ENCODE assay signal across 23 mouse cellular contexts in the genomic region with DNA sequence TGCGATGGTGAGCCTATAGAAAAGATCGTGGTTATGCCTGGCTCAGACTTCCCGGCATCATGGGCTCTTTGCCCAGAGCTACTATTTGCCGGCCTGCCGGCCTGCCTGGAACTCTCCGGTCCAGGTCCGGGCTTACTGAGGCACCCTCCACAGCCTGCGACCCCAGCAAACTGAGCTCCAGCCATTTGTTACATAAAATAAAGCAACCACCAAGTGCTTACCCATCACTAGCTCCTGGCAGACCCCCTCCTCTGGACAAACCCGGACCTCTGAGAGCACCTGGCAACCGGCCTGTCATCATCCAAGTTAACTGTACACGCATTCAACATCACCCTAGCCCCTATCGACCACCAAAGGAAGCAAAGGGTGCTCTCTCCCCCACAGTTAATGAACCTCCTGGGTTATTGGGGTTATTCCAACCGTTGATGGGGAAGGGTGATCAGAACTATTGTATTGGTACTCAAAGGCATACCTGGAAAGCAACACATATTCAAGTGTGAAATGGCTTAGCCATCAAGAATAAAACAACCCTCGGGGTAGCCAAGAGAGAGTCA. TPM values are rescaled to one million over a fixed set of nuclear protein-coding genes. Genes with fewer than 3 reads are reported as not detected.
DNase-seq lines count a peak whose midpoint lies in the region; ATAC-seq and TF ChIP-seq lines count a peak whose summit lies in the region.
"Had no signal": no experiment of that assay in that cellular context is flagged by ENCODE, and none has a peak within 500 bp of the region (broad histone marks: within the 10 kb centered on the region; RNA-seq: fewer than 3 reads in every experiment).

No protein-coding gene starts in this region.

- no peaks in the 10 kb centered on the region for H3K36me3 ChIP-seq in forebrain, embryonic 10.5 days (replicated peaks)
- no peaks in the 10 kb centered on the region for H3K36me3 ChIP-seq in forebrain, postnatal 0 days (ENCODE audit: insufficient read depth)
- H3K36me3 ChIP-seq in neural tube, embryonic 13.5 days = no peaks in the 10 kb centered on the region
- H3K36me3 ChIP-seq in neural tube, embryonic 15.5 days = no peaks in the 10 kb centered on the region
- H3K36me3 ChIP-seq in midbrain, embryonic 10.5 days = no peaks in the 10 kb centered on the region
- H3K36me3 ChIP-seq in stomach, postnatal 0 days (ENCODE audit: control insufficient read depth, insufficient read depth, low read length) = no peaks in the 10 kb centered on the region
- H3K36me3 ChIP-seq: embryonic facial prominence, embryonic 13.5 days; forebrain, embryonic 15.5 days; limb, embryonic 13.5 days had no signal

- WGBS in forebrain, embryonic 10.5 days = 3% methylated on average over 14 of the region's 14 CpGs
- 2% methylated on average over 14 of the region's 14 CpGs for WGBS in forebrain, postnatal 0 days
- WGBS in neural tube, embryonic 13.5 days = 1% methylated on average over 14 of the region's 14 CpGs
- 2% methylated on average over 14 of the region's 14 CpGs for WGBS in neural tube, embryonic 15.5 days
- 1% methylated on average over 14 of the region's 14 CpGs for WGBS in midbrain, embryonic 10.5 days
- 14% methylated on average over 14 of the region's 14 CpGs for WGBS in stomach, postnatal 0 days

- H3K4me2 ChIP-seq in forebrain, postnatal 0 days (ENCODE audit: low read depth) = no peak overlapping the region
- H3K4me2 ChIP-seq in neural tube, embryonic 13.5 days = no peak overlapping the region
- no peak overlapping the region for H3K4me2 ChIP-seq in neural tube, embryonic 15.5 days
- no peak overlapping the region for H3K4me2 ChIP-seq in stomach, postnatal 0 days (replicated peaks; ENCODE audit: low read depth)
- H3K4me2 ChIP-seq: forebrain, embryonic 15.5 days; limb, embryonic 13.5 days had no signal

- peak; percentile 42 for DNase-seq in forebrain, embryonic 10.5 days (ENCODE audit: extremely low spot score, low spot score)
- no peak for DNase-seq in forebrain, postnatal 0 days
- DNase-seq in midbrain, embryonic 10.5 days (ENCODE audit: low spot score) = peak; percentile 45
- no peak for DNase-seq in stomach, postnatal 0 days (ENCODE audit: low spot score)
- DNase-seq in frontal cortex, postnatal 10 days (ENCODE audit: low spot score in 2 of 2) = no peak
- DNase-seq: adrenal gland, adult 2 months; cerebellum, adult 2 months; heart, postnatal 10 days; lung, postnatal 36 days; right cerebral cortex, postnatal 4 days; thymus, postnatal 25 days had no signal

- no peak overlapping the region for H3K4me3 ChIP-seq in forebrain, embryonic 10.5 days
- no peak overlapping the region for H3K4me3 ChIP-seq in forebrain, postnatal 0 days (ENCODE audit: low read depth, low read length)
- 0 out of 2 replicates have a peak overlapping the region, but pooled peaks have one; percentile 0 for H3K4me3 ChIP-seq in neural tube, embryonic 13.5 days
- no peak overlapping the region for H3K4me3 ChIP-seq in neural tube, embryonic 15.5 days (replicated peaks)
- H3K4me3 ChIP-seq in midbrain, embryonic 10.5 days = peak overlapping the region; percentile 18; the same call in 1 of the 2 replicates
- H3K4me3 ChIP-seq in stomach, postnatal 0 days (ENCODE audit: low read depth, low read length) = no peak overlapping the region
- H3K4me3 ChIP-seq: forebrain, embryonic 15.5 days; limb, embryonic 13.5 days had no signal

- H3K9ac ChIP-seq in forebrain, postnatal 0 days = no peak overlapping the region
- H3K9ac ChIP-seq in neural tube, embryonic 13.5 days = no peak overlapping the region
- H3K9ac ChIP-seq in neural tube, embryonic 15.5 days (replicated peaks) = no peak overlapping the region
- no peak overlapping the region for H3K9ac ChIP-seq in stomach, postnatal 0 days (ENCODE audit: low read length)
- H3K9ac ChIP-seq: forebrain, embryonic 15.5 days; limb, embryonic 13.5 days had no signal

- no peak for TF ChIP-seq EP300 in stomach, postnatal 0 days (optimal IDR thresholded peaks at IDR 0.05)

- H3K27ac ChIP-seq in forebrain, embryonic 10.5 days = no peak overlapping the region
- H3K27ac ChIP-seq in forebrain, postnatal 0 days (ENCODE audit: low read depth, low read length) = no peak overlapping the region
- no peak overlapping the region for H3K27ac ChIP-seq in neural tube, embryonic 13.5 days (replicated peaks)
- H3K27ac ChIP-seq in neural tube, embryonic 15.5 days (replicated peaks) = no peak overlapping the region
- H3K27ac ChIP-seq in midbrain, embryonic 10.5 days (replicated peaks) = no peak overlapping the region
- H3K27ac ChIP-seq in stomach, postnatal 0 days (replicated peaks) = no peak overlapping the region
- H3K27ac ChIP-seq: embryonic facial prominence, embryonic 13.5 days; forebrain, embryonic 15.5 days; limb, embryonic 13.5 days had no signal

- peaks cover 62% of the 10 kb centered on the region for H3K4me1 ChIP-seq in forebrain, embryonic 10.5 days
- H3K4me1 ChIP-seq in forebrain, postnatal 0 days (ENCODE audit: insufficient read depth) = no peaks in the 10 kb centered on the region
- peaks cover 37% of the 10 kb centered on the region for H3K4me1 ChIP-seq in neural tube, embryonic 13.5 days (replicated peaks)
- H3K4me1 ChIP-seq in neural tube, embryonic 15.5 days = peaks cover 25% of the 10 kb centered on the region
- H3K4me1 ChIP-seq in midbrain, embryonic 10.5 days = peaks cover 56% of the 10 kb centered on the region
- no peaks in the 10 kb centered on the region; the same call in 1 of the 2 replicates for H3K4me1 ChIP-seq in stomach, postnatal 0 days (replicated peaks; ENCODE audit: control insufficient read depth, insufficient read depth)

- H3K9me3 ChIP-seq in forebrain, embryonic 10.5 days = no peaks in the 10 kb centered on the region
- no peaks in the 10 kb centered on the region for H3K9me3 ChIP-seq in forebrain, postnatal 0 days (ENCODE audit: low read length)
- H3K9me3 ChIP-seq in neural tube, embryonic 13.5 days = no peaks in the 10 kb centered on the region
- H3K9me3 ChIP-seq in neural tube, embryonic 15.5 days (replicated peaks) = no peaks in the 10 kb centered on the region
- H3K9me3 ChIP-seq in midbrain, embryonic 10.5 days (replicated peaks) = no peaks in the 10 kb centered on the region
- no peaks in the 10 kb centered on the region for H3K9me3 ChIP-seq in stomach, postnatal 0 days (ENCODE audit: control insufficient read depth, low read length)
- H3K9me3 ChIP-seq: embryonic facial prominence, embryonic 13.5 days; forebrain, embryonic 15.5 days; limb, embryonic 13.5 days had no signal

- ATAC-seq in forebrain, postnatal 0 days = no peak
- ATAC-seq in neural tube, embryonic 13.5 days (ENCODE audit: low read depth) = no peak
- ATAC-seq in neural tube, embryonic 15.5 days (ENCODE audit: low FRiP score) = no peak
- no peak for ATAC-seq in stomach, postnatal 0 days (ENCODE audit: low FRiP score, low TSS enrichment)
- no peak for ATAC-seq in inflammation-experienced regulatory T-cells, adult 6 months
- ATAC-seq: forebrain, embryonic 15.5 days had no signal

- TF ChIP-seq CTCF in forebrain, postnatal 0 days (IDR thresholded peaks at IDR 0.05; ENCODE audit: low read depth) = no peak
- no peak for TF ChIP-seq CTCF in stomach, postnatal 0 days (IDR thresholded peaks at IDR 0.05; ENCODE audit: low read depth)

- peaks cover 100% of the 10 kb centered on the region for H3K27me3 ChIP-seq in forebrain, embryonic 10.5 days (ENCODE audit: poor library complexity, severe bottlenecking)
- H3K27me3 ChIP-seq in forebrain, postnatal 0 days (ENCODE audit: insufficient read depth, low read length) = peaks cover 71% of the 10 kb centered on the region
- peaks cover 95% of the 10 kb centered on the region for H3K27me3 ChIP-seq in neural tube, embryonic 13.5 days
- peaks cover 83% of the 10 kb centered on the region for H3K27me3 ChIP-seq in neural tube, embryonic 15.5 days (replicated peaks)
- peaks cover 100% of the 10 kb centered on the region for H3K27me3 ChIP-seq in midbrain, embryonic 10.5 days (ENCODE audit: low read depth, poor library complexity, severe bottlenecking)
- peaks cover 24% of the 10 kb centered on the region for H3K27me3 ChIP-seq in stomach, postnatal 0 days (ENCODE audit: control insufficient read depth, insufficient read depth, low read length)

RNA-seq across cellular contexts. Expression of gene 9230102O04Rik, which starts 4.0 kb away (rescaled TPM):
- polyA plus RNA-seq in forebrain, embryonic 10.5 days (2016; fragmentation: Nextera tagmentation; extraction: Ambion mirVana) = 0.54 TPM in 1 of 2 replicates, not detected in the other
- total RNA-seq in forebrain, postnatal 0 days (2014; rRNA removed) = not detected in 2 replicates
- polyA plus RNA-seq in forebrain, postnatal 0 days (2015; fragmentation: Nextera tagmentation; extraction: Ambion mirVana) = not detected in 2 replicates
- polyA plus RNA-seq in neural tube, embryonic 13.5 days (2015; fragmentation: Nextera tagmentation; extraction: Ambion mirVana) = 1.1 TPM in 1 of 2 replicates, not detected in the other
- 0.49 TPM in 1 of 2 replicates, not detected in the other for polyA plus RNA-seq in neural tube, embryonic 15.5 days (2015; fragmentation: Nextera tagmentation; extraction: Ambion mirVana)
- 0.47 and 1.2 TPM in 2 replicates for polyA plus RNA-seq in midbrain, embryonic 10.5 days (2016; fragmentation: Nextera tagmentation; extraction: Ambion mirVana)
- polyA plus RNA-seq in stomach, postnatal 0 days (2015; fragmentation: Nextera tagmentation; extraction: Ambion mirVana) = not detected in 2 replicates
- 1 to 10 TPM in 2 of 3 experiments, not detected in 1; 1.5 to 1.6 TPM for polyA plus RNA-seq in inflammation-experienced regulatory T-cells, adult 6 months (2017; shearing (Covaris generic))
- total RNA-seq: adrenal gland, adult 2 months; gastrocnemius, adult 8-10 months; heart, adult 8-10 months; heart, postnatal 10 days; layer of hippocampus, postnatal 14 days; monocyte, adult 5-6 weeks had no signal
- polyA plus RNA-seq: adrenal gland, adult 2 months; cerebellum, adult 2 months; forebrain, embryonic 15.5 days; limb, embryonic 13.5 days; liver, embryonic 16.5 days; stomach, embryonic 14.5 days had no signal

RNA-seq across cellular contexts. Expression of gene 4930412O13Rik, which starts 4.2 kb away (rescaled TPM):
- polyA plus RNA-seq in forebrain, embryonic 10.5 days (2016; fragmentation: Nextera tagmentation; extraction: Ambion mirVana) = 0.42 and 0.50 TPM in 2 replicates
- total RNA-seq in forebrain, postnatal 0 days (2014; rRNA removed) = not detected in 2 replicates
- not detected in 2 replicates for polyA plus RNA-seq in forebrain, postnatal 0 days (2015; fragmentation: Nextera tagmentation; extraction: Ambion mirVana)
- polyA plus RNA-seq in neural tube, embryonic 13.5 days (2015; fragmentation: Nextera tagmentation; extraction: Ambion mirVana) = 0.29 TPM in 1 of 2 replicates, not detected in the other
- polyA plus RNA-seq in neural tube, embryonic 15.5 days (2015; fragmentation: Nextera tagmentation; extraction: Ambion mirVana) = 0.23 TPM in 1 of 2 replicates, not detected in the other
- 0.31 and 1.1 TPM in 2 replicates for polyA plus RNA-seq in midbrain, embryonic 10.5 days (2016; fragmentation: Nextera tagmentation; extraction: Ambion mirVana)
- polyA plus RNA-seq in stomach, postnatal 0 days (2015; fragmentation: Nextera tagmentation; extraction: Ambion mirVana) = not detected in 2 replicates
- not detected for polyA plus RNA-seq in inflammation-experienced regulatory T-cells, adult 6 months (2017; shearing (Covaris generic))
- total RNA-seq: gastrocnemius, adult 8-10 months; heart, adult 8-10 months; heart, postnatal 10 days; layer of hippocampus, postnatal 14 days; monocyte, adult 5-6 weeks had no signal
- polyA plus RNA-seq: cerebellum, adult 2 months; embryonic facial prominence, embryonic 13.5 days; forebrain, embryonic 15.5 days; liver, embryonic 16.5 days; stomach, embryonic 14.5 days had no signal

RNA-seq across cellular contexts. Expression of gene Gata3, which starts 4.5 kb away (rescaled TPM):
- polyA plus RNA-seq in forebrain, embryonic 10.5 days (2016; fragmentation: Nextera tagmentation; extraction: Ambion mirVana) = 4.2 and 7.3 TPM in 2 replicates
- 0.48 and 0.62 TPM in 2 replicates for total RNA-seq in forebrain, postnatal 0 days (2014; rRNA removed)
- 1.4 and 1.8 TPM in 2 replicates for polyA plus RNA-seq in forebrain, postnatal 0 days (2015; fragmentation: Nextera tagmentation; extraction: Ambion mirVana)
- 10.1 and 12.4 TPM in 2 replicates for polyA plus RNA-seq in neural tube, embryonic 13.5 days (2015; fragmentation: Nextera tagmentation; extraction: Ambion mirVana)
- polyA plus RNA-seq in neural tube, embryonic 15.5 days (2015; fragmentation: Nextera tagmentation; extraction: Ambion mirVana) = 15.6 and 16.0 TPM in 2 replicates
- 10.5 and 28.2 TPM in 2 replicates for polyA plus RNA-seq in midbrain, embryonic 10.5 days (2016; fragmentation: Nextera tagmentation; extraction: Ambion mirVana)
- 7.5 and 8.9 TPM in 2 replicates for polyA plus RNA-seq in stomach, postnatal 0 days (2015; fragmentation: Nextera tagmentation; extraction: Ambion mirVana)
- 100 to 1,000 TPM; 131 to 148 (median 135) TPM for polyA plus RNA-seq in inflammation-experienced regulatory T-cells, adult 6 months (2017; shearing (Covaris generic))

Comparison
In these comparisons a context has a peak if more than half of its experiments do, and no peak if none do; other contexts are left out.
1. DNase-seq: peak in forebrain, embryonic 10.5 days (single experiment) and midbrain, embryonic 10.5 days (single experiment); none in forebrain, postnatal 0 days (single experiment), stomach, postnatal 0 days (single experiment) and frontal cortex, postnatal 10 days (0 of 2).
2. H3K4me3 ChIP-seq: peak in neural tube, embryonic 13.5 days (single experiment) and midbrain, embryonic 10.5 days (single experiment); none in forebrain, embryonic 10.5 days (single experiment), forebrain, postnatal 0 days (single experiment), neural tube, embryonic 15.5 days (single experiment) and stomach, postnatal 0 days (single experiment).